Mouse (Mus musculus): ENCODE measurements around the gene Astn2.

DNA sequence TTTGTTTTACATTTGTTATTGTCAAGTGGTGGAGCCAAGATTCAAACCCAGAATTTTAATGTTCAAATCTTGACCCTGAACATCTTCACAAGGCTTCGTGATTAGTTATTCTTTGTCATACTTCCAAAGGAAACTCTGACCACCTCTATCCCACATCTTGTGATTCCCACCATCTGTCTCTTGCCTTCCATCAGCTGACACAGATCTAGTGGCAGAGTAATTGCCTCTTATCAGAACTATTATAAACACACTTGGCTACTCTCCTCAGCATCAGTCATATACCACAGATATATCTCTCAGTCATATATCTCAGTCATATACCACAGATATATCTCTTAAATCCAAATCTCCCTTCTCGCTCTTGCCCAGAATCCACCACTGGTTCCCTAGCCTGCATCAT lies 983.1 kb downstream of the Astn2 start:
- TF ChIP-seq POLR2A (IDR thresholded peaks at IDR 0.05; ENCODE audit: insufficient read depth, low read depth, low read length) (no peak), CTCF (IDR thresholded peaks at IDR 0.05; ENCODE audit: insufficient read depth, low read depth, low read length) (no peak)
